Mouse (Mus musculus): ENCODE data around the gene Ttc28.

- TF ChIP-seq CTCF (IDR thresholded peaks at IDR 0.05; ENCODE audit: insufficient read depth, low read length) (no peak), POLR2A (IDR thresholded peaks at IDR 0.05; ENCODE audit: borderline replicate concordance, extremely low read depth, low read depth, low read length) (no peak)
Measured at GRCm38 (mm10) chr5:111226486-111226885, 346.9 kb downstream of the Ttc28 start.
